Mouse (Mus musculus) CH12.LX (cell line): Measurements from ENCODE around the gene Gm37240.

Experiments
- BHLHE40 ChIP-seq: IDR thresholded peaks from 2 replicates; pipeline ENCODE4 v1.6.1; 2011; ENCODE audit warnings: mild to moderate bottlenecking, low read depth, low read length, improper control_type of control experiment
- CTCF ChIP-seq, 2 experiments: IDR thresholded peaks in 1 of 2; conservative IDR thresholded peaks in 1 of 2; 2 replicates each; pipeline ENCODE4 v1.5.1; 2011 to 2012; ENCODE audit warnings: low read depth in 2 of 2, low read length in 2 of 2, improper control_type of control experiment in 1 of 2, inconsistent platforms in 1 of 2, mild to moderate bottlenecking in 1 of 2, moderate library complexity in 1 of 2
- E2F4 ChIP-seq: IDR thresholded peaks from 2 replicates; pipeline ENCODE4 v1.6.1; 2011; ENCODE audit warnings: low read depth, low read length, improper control_type of control experiment; ENCODE audit not compliant: insufficient replicate concordance
- EP300 ChIP-seq: IDR thresholded peaks from 2 replicates; pipeline ENCODE4 v1.6.1; 2011; ENCODE audit warnings: low read length, improper control_type of control experiment
- MAFK ChIP-seq: IDR thresholded peaks from 2 replicates; pipeline ENCODE4 v1.6.1; 2011; ENCODE audit warnings: low read length, improper control_type of control experiment; ENCODE audit not compliant: insufficient replicate concordance
- MEF2A ChIP-seq: IDR thresholded peaks from 2 replicates; pipeline ENCODE4 v1.6.1; 2014; ENCODE audit warnings: low read depth, mild to moderate bottlenecking, inconsistent platforms, low read length, improper control_type of control experiment, borderline replicate concordance
- MYC ChIP-seq: IDR thresholded peaks from 2 replicates; pipeline ENCODE4 v1.6.1; 2011; ENCODE audit warnings: low read depth, mild to moderate bottlenecking, improper control_type of control experiment, low read length
- NELFE ChIP-seq: IDR thresholded peaks from 2 replicates; pipeline ENCODE4 v1.6.1; 2011; ENCODE audit warnings: low read depth, low read length, improper control_type of control experiment
- NRF1 ChIP-seq: IDR thresholded peaks from 2 replicates; pipeline ENCODE4 v1.6.1; 2014; ENCODE audit warnings: low read depth, mild to moderate bottlenecking, inconsistent platforms, low read length, improper control_type of control experiment, moderate library complexity
- POLR2A ChIP-seq: IDR thresholded peaks from 2 replicates; pipeline ENCODE4 v1.6.1; 2011; ENCODE audit warnings: low read depth, mild to moderate bottlenecking, improper control_type of control experiment, low read length
- POLR2AphosphoS2 ChIP-seq: IDR thresholded peaks from 2 replicates; pipeline ENCODE4 v1.6.1; 2011; ENCODE audit warnings: low read depth, low read length, improper control_type of control experiment
- SMC3 ChIP-seq: IDR thresholded peaks from 2 replicates; pipeline ENCODE4 v1.6.1; 2011; ENCODE audit warnings: low read depth, low read length, improper control_type of control experiment
- USF1 ChIP-seq: IDR thresholded peaks from 2 replicates; pipeline ENCODE4 v1.6.1; 2014; ENCODE audit warnings: low read depth, mild to moderate bottlenecking, inconsistent platforms, low read length, improper control_type of control experiment
- ZNF384 ChIP-seq: IDR thresholded peaks from 2 replicates; pipeline ENCODE4 v1.6.1; 2012; ENCODE audit warnings: low read depth, low read length, improper control_type of control experiment, inconsistent platforms

DNA sequence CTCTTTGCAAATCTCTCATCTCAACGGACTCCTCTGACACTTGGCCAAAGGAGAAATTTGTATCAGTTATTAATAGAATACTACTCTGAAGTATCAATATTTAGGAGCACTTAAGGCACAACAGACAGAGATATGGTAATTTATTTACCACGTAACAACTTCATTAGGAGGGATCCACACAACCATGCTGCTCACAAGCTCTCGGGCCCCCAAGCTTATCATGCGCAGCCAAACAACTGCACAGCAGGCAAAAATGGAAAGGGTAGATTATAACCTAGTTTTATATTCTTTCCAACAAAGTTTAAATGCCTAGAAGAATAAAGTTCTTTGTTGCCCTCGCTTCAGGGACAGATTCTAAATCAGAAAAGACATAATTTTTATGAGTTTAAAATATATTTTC lies 207.4 kb downstream of the Gm37240 start:
- TF ChIP-seq MAFK: no peak
- TF ChIP-seq USF1: no peak
- no peak for TF ChIP-seq POLR2AphosphoS2
- TF ChIP-seq EP300: no peak
- no peak for TF ChIP-seq CTCF (conservative IDR thresholded peaks at IDR 0.05 in 1 of 2, IDR thresholded peaks at IDR 0.05 in 1 of 2; ENCODE audit: low read depth in 2 of 2, low read length in 2 of 2)
- TF ChIP-seq POLR2A: no peak
- no peak for TF ChIP-seq MEF2A
- TF ChIP-seq MYC: no peak
- no peak for TF ChIP-seq NELFE
- TF ChIP-seq SMC3: no peak
- TF ChIP-seq E2F4: no peak
- TF ChIP-seq NRF1: no peak
- no peak for TF ChIP-seq BHLHE40
- no peak for TF ChIP-seq ZNF384
